Mouse (Mus musculus) small intestine, adult 2 months (tissue): ENCODE measurements around the gene A230072I06Rik.

Experiments
- CTCF ChIP-seq: fragments of 200-500 bp; IDR thresholded peaks from 2 replicates; pipeline ENCODE4 v1.5.1; 2012; ENCODE audit warnings: low read depth, mild to moderate bottlenecking, control low read depth, inconsistent platforms, low read length, moderate library complexity, mixed read lengths; ENCODE audit not compliant: insufficient replicate concordance, insufficient read length; ENCODE audit errors: extremely low read depth
- POLR2A ChIP-seq: fragments of 200-500 bp; IDR thresholded peaks from 2 replicates; pipeline ENCODE4 v1.6.1; 2012; ENCODE audit warnings: low read depth, mild to moderate bottlenecking, control low read depth, inconsistent platforms, low read length, moderate library complexity

DNA sequence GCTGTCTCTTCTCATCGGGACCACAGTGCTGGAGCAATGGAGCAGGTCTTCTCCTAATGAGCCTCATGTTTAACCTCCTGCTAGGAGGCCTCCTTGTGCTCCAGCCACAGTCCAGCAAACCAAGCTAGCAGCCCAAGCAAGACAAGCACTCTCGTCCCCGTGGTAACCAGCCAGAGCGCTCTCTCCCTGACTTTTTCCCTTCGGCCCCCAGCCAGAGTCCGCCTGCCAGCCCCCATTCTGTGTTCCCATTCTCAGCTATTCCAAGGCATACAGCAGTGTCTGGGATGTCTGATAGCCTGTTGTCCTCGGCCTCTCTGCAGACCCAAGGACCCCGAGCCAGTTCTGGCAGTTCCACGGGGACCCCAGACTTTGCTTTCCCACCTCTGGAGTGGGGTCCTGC is 38.5 kb upstream of the A230072I06Rik start:
- TF ChIP-seq POLR2A (no peak), CTCF (no peak)
